Mouse (Mus musculus): ENCODE results near the gene Fcrla.

Fcrla gene

GRCm38 (mm10) chr1:170892279-170892678, 35.1 kb downstream of the Fcrla start:
- DNase-seq (ENCODE audit: inconsistent age in 2 of 2, low spot score in 1 of 2), result no peak

DNA sequence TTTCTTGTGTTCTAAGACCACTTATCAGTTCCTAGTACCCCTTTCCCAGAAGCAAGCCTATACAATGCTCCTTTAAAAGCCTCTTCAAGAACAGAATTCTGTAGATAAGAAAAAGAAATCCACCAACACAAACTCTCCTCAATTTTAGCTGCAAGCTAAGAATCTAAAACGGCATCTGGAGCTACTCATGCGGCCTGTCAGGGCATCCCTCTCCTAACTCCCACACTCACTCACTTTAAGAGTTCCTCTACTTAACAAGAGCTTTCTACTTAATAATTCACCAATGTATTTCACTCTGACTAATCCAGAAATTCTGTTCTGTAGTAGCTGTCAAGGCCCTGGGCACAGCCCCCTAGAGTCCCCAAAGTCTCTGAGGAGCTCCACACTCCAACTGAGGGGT, 35.7 kb downstream of the Fcrla start:
- DNase-seq (ENCODE audit: inconsistent age in 2 of 2, low spot score in 1 of 2), result no peak

DNA sequence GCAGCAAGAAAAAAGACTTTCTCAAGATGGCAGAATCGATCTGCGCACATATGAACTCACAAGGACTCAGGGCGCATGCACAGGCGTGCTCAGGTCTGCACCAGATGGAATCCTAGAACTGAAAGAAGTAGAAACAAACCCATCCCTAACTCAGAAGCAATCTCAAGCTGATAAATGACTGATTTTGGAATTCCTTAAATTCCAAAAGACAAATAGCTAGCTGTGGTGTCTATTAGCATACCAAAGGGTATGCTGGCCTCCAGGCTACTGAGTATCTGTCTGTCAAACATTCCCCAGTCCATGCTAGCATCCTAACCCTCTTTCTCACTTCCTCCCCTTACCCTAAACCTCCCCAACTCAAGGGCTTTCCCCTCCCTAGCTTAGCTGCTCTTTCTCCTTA, 38.1 kb downstream of the Fcrla start:
- DNase-seq (ENCODE audit: inconsistent age in 2 of 2, low spot score in 1 of 2), result no peak

GRCm38 (mm10) chr1:170886044-170886458, 41.3 kb downstream of the Fcrla start:
- DNase-seq (ENCODE audit: inconsistent age in 2 of 2, low spot score in 1 of 2), result no peak

DNA sequence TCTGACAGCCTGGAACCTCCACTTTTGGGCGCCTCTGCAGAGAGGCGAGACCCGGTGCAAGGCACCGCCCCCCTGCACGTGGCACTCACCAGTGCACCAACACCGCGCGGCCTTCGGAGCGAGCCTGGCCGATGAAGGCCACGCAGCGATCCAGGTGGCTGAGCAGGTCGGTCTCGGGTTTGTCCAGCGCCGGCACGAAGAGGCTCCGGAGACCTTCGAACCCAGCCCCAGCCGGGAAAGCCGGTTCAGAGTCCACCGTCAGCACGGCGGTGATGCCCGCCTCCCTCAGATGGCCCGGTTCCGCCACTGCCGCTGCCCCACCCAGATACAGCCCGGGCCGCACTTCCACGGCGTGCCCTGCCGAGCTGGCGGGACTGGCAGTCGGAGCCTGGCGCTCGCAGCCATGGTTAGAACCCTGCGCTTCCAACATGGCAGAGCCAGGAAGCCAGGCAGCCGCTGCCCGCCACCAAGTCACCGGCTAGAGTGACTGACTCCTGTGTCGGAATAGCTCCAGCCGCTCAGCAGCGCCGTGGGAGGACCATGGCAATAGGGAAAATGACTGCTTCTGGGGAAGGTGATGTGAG, 42.3 kb downstream of the Fcrla start, which contains the start of the genes Gm26620 and Dusp12:
Gene Gm26620 (plus strand): TSS at position 88 of the 584 bp plus-strand sequence.
Gene Dusp12 (minus strand): TSS at position 563 of the 584 bp plus-strand sequence.
- DNase-seq (ENCODE audit: inconsistent age in 2 of 2, low spot score in 1 of 2), result peak; percentile 90 to 95

DNA sequence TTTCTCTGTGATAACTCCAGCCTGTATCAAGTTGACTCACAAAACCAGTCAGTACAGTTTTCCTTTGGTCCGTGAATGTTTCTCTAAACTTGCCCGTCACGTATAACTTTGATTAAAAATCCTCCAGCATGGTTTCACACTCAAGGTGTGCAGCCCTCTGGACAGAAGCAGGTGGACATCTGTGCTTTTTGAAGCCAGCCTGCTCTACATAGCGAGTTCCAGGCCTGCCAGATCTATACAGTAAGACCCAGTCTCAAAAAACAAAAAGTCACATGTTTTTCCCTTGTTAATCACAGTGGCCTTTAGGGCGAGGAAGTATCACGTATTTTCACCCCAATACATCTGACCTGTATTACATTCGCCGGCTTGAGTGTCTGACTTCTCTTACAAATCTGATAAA, 43.0 kb downstream of the Fcrla start:
- no peak for DNase-seq (ENCODE audit: inconsistent age in 2 of 2, low spot score in 1 of 2)

DNA sequence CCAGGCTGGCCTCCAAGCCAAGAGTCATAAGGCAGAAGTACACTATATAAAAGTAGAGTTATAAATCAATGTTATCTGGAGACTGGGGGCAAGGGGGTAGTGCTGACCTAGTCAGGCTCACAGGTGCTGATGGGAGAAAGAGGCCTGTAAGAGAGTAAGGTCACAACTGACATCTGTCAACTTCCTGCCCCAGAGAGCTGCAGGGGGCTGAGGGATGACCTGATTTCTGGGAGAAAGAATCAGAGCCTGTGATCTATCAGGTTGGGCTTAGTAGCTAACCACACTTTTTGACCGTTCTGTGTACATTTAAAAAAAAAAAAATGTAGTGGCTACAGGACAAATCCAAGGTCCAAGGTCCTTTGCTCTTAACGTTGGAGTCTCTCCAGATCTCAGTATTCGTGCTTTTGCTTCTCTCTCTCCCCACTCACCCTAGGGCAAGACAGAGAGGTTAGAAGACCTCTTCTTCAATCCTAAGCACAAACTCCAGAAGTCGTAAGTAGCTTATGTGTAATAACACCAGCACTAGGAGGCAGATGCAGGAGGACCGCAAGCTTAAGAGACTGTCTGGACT, 44.4 kb downstream of the Fcrla start:
- no peak for DNase-seq (ENCODE audit: inconsistent age in 2 of 2, low spot score in 1 of 2)

DNA sequence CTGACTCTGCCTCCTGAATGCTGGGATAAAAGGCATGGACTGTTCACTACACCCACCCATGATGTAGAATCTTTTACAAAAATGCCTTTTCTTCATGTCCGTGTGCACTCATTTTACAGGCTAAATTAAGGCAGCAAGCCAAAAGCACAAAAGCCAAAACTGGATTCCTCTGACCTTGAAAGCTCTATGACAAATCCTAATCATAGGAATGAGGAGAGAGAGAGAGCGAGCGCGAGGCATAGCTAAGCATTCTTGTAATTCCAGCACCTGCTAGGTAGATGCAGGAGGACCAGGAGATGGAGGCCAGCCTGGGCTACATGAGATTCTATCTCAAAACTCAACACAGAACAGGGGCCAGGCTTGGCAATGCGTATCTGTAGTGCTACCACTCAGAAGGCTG, 50.5 kb downstream of the Fcrla start:
- DNase-seq (ENCODE audit: inconsistent age in 2 of 2, low spot score in 1 of 2), result peak; percentile 41 to 80

DNA sequence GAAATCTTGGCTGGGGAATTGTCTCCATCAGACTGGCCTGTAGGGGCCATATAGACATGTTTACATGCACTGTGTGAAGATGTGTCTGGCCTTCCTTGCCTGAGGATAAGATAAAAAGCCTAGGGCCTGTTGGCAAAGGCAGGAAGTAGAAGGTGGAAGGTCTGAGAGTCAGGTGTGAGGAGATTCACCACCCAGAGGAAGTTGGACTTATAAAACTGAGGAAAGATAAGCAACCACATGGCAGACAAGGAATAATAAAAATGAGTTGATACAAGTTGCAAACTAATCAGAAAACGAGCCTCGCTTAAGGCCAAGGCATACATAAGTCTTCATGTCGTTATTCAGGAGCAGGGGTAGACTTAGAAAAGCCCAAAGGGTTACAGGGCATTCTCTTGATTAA, 51.7 kb downstream of the Fcrla start:
- no peak for DNase-seq (ENCODE audit: inconsistent age in 2 of 2, low spot score in 1 of 2)

- DNase-seq (ENCODE audit: inconsistent age in 2 of 2, low spot score in 1 of 2), result no peak
Observed at GRCm38 (mm10) chr1:170871961-170872360, 55.4 kb downstream of the Fcrla start.

- no peak for DNase-seq (ENCODE audit: inconsistent age in 2 of 2, low spot score in 1 of 2)
Observed at GRCm38 (mm10) chr1:170871402-170871801, 56.0 kb downstream of the Fcrla start.

DNA sequence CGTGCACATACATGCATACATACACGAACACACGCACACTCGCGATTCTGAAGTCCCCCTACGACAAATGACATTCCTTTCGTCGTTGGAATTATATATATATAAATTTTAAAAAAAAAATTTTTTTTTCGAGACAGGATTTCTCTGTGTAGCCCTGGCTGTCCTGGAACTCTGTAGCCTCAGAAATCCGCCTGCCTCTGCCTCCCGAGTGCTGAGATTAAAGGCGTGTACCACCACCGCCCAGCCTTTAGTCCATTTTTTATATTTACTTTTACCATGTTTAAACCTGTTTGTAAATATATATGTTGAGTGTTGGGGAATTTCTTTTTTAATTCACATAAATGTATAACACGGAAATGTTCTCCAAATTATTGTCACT, 58.5 kb downstream of the Fcrla start:
- no peak for DNase-seq (ENCODE audit: inconsistent age in 2 of 2, low spot score in 1 of 2)

DNA sequence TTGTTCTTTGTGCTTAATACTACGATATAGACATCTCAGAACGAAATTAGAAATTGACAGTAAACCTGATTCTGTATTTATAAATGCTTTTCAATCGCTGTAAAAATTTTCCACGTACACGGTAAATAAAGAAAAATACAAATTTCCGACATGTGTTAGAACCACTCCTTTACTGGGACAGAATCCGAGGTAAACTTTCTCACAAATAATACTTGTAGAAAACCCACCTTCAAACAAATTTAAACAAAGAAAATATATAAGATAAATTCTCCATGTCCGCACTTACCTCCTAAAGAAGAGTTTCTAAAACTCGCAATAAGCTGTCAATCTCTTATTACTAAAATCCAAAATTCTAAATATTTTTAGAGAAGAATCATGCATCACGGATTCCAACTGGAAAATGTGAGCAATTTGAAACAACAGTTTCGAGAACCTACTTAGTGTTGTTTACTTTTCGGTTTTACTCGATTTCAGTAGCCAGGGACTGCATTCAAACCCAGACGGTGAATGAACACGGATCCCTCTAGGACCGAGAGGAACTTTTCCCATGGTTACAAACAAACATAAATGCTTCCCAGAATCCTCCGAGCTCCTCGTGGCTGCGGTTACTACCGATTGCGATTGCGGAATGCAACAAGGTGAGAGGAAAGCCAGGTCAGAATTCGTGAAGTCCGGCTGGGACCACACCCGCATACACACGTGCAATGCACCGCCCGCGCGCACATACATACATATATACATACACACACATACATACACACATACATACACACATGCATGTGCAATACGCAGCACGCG, 59.1 kb downstream of the Fcrla start:
- peak; percentile 72 to 92 for DNase-seq (ENCODE audit: inconsistent age in 2 of 2, low spot score in 1 of 2)

GRCm38 (mm10) chr1:170867691-170868105, 59.7 kb downstream of the Fcrla start, which contains the start of gene Atf6:
Atf6 (minus strand) TSS chr1:170867771.
- DNase-seq (ENCODE audit: inconsistent age in 2 of 2, low spot score in 1 of 2), result peak; percentile 96 to 100
